Mouse (Mus musculus): ENCODE results near the gene Nrg4.

Gene Nrg4

DNA sequence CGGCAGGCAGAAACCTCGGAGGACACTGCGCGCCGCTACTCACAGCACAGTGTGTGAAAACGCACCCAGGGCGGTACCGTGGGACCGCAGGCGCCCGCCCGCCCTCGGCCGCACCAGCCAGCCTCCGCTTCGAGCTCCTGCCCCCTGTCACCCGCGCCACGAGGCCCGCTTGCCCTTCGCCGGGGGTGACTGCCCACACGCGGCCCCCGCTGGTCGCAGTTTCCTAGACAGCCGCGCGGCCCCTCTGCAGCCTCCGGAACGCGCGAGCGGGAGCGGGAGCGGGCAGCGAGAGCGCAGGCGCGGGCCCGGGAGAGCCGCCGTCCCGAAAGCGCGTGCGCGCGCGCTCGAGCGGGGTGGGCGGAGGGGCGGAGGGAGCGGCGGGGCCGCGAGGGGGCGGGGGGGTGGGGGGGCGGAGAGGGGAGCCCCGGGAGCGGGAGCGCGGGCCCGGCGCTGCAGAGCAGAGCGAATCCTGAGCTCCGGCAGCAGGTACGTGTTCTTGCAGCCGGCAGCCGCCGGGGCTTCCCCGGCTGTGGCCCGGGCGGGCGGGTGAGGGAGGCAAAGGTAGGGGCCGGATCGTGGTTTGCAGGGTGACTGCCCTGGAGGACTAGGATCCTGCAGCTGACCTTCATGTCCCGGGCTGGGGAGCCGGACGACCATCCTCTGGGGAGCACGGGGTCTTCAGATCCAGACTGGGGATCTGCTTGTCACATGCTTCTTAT, at the start of gene Nrg4, which contains the start of gene Tmem266:
Gene Nrg4, minus strand, starts transcription at position 330 of the 719 bp plus-strand sequence.
Gene Tmem266, plus strand, starts transcription at position 399 of the 719 bp plus-strand sequence.
- DNase-seq: peak; percentile 82

DNA sequence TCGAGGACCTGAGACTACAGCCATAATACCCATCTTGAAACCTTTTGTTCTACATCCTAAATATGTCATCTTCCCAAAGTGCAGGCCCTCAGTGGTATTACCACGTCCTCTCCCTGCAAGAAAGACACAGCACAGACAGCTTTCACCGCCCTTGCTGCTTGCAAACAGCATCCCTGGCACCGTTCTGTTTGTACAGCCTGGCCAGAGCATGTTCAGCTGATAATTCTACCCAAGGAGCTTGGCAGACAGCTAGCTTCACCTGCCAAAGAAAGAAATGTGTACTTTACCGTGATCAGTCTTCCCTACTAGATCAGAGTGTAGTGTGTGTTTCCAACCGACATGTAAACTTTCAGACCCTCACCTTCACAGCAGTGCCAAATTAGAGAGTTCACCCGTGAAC, 45.3 kb upstream of the Nrg4 start:
- no peak for DNase-seq

DNA sequence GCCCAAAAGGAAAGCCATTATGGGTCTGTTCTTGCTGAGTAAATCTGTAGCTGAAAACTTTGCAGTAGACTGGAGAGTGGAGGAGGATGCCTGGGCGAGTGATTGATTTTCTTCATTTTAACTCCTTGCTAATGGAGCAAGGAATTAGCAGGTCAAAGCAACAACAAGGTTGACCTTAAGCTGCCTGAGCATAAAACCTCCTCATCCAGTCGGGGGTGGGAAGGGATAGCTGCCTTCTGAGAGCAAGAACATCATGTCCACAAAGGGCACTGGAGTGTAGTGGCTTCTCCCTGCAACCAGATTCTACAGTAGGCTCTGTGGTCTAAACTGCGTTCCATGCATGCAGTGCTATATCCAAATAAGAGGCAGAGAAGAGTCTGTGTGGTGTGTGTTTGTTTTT, 41.4 kb upstream of the Nrg4 start:
- DNase-seq: no peak

DNA sequence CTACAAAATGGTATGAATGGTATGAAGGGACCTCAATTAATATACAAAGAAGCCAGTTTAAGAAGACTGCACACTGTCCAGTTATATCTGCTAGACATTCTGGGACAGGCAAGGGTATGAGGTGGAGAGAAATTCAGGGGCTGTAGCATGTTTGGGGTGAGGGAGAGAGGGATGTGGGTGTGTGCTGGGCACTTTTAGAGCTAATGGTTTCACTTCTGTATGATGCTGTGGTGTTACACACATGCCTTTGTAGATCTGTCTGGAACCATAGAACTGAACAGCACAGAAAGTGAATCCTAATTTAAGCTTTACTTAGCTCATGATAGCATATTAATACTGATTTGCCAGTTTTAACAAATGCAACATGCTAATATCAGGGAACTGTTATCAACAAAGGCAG, 37.1 kb upstream of the Nrg4 start:
- no peak for DNase-seq

DNA sequence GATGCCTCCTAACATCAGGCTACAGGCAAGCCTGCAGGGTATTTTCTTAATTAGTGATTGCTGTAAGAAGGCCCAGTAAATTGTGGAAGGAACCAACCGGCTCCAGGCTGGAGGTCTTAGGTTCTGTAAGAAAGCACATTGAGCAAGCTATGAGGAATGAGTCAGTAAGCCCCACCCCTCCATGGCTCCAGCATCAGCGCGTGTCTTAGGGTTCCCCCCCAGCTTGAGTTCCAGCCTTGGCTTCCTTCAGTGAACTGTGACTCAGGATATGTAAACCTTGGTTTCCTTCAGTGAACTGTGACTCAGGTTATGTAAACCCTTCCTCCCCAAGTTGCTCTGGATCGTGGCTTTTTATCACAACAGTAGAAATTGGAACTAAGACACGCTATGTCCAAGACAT, 35.3 kb upstream of the Nrg4 start:
- DNase-seq: no peak

DNA sequence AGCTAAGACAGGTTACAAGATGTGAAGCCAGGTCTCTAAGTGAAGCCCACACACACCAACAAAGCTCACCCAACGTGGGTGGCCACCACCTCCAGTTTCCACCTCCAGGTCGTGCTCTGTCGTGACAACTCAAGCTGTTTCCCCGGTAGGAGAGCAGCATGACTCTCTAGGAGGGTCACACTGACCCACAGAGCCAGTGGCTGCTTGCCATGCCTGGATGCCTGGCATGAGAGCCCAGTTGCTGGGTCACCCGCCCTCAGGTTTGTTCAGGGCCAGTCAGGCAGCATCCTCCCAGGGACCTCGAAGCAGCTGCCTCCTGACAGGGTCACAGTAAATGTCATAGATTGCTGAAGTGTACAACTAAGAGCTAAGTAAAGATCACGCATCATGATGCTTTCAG, 34.2 kb upstream of the Nrg4 start:
- no peak for DNase-seq

DNA sequence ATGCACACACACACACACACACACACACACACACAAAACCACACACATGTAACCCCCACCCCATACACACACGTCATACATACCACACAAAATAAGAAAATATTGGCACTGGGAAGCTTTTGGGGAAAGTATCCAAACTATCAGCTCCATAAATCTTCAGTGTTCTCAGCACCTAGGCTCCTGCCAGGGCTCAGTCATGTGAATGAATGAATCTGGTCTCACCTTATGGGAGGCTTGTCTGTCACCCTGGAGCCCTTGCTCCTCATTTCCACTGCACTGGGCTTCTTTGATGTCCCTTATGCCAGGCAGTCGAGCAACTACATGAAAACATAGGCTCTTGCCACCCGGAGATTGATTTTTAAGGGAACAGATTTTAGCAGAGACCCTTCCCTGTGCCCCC, 33.7 kb upstream of the Nrg4 start:
- no peak for DNase-seq

DNA sequence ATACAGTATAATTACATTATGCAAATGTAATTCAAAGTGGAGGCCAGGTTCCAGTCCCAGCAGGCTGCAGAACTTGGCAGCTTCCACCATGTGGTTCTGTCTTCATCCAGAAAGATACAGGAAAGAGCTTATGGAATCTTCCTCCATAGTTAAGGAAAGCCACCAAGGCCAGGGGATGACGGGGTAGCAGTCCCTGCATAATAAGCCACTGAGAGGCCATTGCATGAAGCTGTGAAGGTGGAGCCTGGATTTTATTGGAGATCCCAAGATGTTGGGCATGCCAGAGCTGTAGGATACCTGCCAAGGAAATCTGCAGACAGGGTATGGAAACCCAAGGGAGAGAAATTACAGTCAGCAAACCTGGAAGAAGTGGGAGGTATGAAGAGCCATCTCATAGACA, 30.5 kb upstream of the Nrg4 start:
- DNase-seq: no peak

DNA sequence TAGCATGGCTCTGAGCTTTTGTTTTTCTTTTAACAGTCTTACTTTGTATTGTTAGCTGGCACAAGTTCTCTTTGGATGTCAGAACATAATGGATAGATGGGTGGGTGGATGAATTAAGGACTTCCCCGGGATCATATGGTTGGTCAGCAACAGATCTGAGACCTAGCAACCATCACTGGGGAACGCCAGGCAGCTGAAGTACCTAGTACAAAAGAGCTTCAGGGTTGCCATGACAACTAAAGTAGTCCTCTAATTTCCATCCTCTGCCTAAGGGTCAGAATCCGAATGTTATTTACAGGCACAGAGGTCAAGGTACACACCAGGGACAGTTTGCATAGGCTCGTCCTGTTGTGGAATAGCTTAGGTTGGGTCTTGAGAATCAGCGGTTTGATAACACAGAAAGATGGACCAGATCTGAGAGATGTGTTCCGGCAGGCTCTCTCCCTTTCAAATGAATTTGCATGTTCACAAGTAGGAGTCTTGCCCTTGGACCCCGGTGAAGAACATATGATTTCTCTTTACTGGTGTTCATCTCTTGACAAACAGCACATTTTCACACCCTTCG, 28.7 kb upstream of the Nrg4 start:
- DNase-seq: no peak

DNA sequence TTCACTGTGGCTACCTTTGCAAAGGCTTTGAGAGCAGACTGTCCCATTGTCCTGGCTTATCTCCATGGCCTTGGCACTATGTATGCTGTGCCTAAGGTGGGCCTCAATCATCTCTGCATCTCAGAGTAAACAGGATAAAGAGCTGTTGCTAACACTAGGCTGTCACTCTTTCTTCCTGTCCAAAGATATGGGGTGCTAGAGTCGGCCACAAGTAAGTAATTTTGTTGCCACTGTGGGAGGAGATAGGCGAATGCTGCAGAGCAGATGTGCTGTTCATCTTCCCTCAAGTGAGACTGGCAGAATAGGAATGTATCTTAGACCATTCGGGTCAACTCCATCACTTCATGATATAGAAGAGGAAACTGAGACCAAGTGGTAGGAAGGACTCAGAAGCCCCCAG, 28.0 kb upstream of the Nrg4 start:
- DNase-seq: no peak

DNA sequence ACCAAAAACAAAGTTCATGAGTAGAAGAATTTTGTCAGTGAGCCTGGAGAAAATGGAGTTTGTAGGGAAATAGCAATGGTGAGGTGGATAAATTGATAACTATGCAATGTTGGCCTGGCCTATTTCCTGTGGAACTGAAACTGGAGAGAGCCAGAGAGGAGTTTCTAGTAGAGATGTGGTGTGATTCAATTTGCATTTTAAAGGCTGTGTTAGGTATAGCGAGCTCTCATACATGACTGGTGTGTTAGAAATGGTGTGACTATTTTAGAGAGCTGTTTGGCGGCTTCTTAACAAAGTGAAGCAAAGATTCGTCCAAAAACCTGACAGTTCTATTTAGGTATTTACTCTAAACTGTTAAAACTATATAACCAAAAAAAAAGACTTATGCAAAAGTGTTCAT, 22.0 kb upstream of the Nrg4 start:
- DNase-seq: no peak

DNA sequence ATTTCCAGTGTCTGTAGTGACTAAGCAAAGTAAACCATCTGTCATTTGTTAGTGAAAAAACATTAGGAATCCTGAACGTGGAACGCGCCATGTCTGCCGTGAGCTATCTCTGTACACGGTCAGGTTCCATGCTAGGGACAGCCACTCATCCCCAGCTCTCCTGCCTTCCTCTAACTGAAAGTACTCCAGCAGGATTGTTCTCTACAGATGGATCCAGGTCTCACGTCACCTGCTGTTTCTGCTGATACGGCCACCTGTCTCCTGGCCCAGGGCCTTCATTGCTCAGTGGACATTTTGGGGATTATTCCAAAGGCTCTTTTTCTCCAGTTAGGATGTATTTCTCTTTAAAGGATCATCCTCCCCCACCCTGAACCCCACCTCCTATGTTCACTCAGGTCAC, 18.7 kb upstream of the Nrg4 start:
- DNase-seq: no peak

DNA sequence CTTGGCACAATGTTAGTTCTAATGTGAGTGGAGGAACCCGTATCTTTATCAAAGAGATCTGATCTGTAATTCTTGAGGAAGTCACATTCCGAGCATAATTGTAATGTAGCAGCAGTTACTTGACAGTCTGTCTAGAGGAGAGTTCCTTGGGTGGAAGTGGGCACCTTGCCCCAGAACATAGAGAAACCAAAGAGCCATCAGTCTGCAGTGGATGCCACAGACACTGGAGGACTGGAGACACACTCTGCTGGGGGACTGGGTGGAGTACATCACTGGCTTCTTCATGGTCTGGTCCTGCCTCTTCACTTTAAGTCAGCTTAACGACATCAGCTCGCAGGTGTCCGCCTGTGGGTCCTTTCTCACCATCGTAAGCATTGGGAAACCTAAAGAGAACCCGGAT, 17.5 kb upstream of the Nrg4 start:
- DNase-seq: no peak

DNA sequence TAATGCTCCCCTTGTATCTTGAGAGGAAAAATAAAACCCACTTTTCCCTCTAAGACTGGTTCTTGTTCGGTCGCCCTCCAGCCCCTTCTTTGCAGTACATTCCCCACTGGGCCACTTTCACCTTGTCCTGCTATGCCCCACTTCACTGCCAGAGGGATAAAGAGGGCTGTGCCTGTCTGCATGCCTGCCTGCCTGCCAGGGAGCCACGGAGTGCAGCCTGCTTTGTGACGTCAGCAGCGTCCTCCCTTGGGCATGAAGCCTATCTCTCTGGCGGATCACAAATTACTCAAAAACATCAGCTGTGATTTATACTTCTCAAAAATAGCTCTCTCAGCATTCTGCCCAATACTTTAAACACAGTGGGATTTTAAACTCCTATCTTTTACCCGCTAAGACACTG, 6.3 kb upstream of the Nrg4 start:
- DNase-seq: no peak

DNA sequence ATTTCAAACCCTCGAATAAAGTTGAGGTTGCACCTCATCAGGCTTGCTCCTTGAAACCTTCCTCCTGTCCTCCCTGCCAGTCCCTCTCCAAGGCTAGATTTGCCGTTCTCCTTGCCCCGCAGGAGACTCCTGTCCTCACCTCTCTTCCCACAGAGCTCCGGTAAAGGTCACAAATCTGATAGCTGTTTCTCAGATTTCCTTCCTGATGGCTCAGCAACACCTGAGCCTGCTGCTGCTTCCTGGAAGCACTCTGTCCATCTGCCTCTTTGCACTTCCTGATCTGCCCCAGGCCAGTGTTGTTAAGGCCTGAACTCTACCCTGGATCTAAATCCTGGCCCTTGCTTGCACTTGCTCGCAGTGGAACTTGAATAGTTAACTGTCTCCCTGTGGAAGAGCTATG, 5.8 kb upstream of the Nrg4 start:
- no peak for DNase-seq

DNA sequence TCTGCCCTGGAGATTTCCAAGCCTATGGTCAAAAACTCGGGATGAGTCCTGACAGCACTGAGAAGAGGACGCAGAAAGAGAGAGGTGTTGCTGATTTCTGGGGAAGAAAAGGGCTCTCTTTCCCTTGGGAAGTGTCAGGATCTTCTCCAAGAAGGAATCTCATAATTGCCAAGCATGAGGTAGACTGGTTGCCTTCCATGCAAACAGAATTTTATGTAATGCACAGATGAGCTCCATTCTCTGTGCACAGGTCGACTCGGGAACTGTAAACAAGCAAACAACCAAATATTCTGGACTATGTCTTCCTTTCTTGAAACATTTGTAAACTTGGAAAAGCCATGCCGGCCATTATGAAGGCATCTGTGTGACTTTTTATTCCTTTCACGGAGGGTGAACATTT, 2.8 kb upstream of the Nrg4 start:
- DNase-seq: no peak

DNA sequence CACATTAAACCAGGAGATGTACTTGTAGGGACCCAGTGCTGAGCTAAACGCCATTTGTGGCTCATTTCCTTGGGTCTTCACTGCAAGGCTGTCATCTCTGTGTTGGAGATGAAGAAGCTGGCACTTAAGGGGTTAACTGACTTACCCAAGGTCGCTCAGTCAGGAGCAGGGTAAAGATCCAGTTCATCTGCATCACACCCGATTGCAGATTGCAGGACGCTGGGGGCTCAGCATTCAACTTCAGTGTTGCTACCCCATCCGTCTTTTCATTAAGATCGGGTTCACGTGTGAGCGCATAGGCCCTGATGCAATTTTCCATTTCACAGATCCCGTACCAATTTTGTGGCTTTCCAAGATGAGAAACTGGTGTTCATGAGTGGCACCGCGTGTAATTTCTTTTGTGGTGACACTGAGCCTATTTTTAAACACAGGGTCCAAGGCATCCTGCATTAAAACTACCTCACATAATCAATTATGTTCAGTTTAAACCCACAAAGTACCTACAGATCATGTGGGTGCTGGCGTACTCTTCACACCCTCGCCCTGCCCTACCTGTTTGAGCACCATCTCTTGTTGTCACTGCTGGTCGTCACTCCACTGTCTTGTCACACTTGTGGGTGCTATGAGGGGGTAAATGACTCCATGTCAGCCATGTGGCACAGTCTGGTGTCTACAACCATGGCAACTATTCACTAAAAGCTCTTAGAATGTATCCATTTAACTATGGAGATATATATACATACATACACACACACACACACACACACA, 1.7 kb upstream of the Nrg4 start:
- no peak for DNase-seq

DNA sequence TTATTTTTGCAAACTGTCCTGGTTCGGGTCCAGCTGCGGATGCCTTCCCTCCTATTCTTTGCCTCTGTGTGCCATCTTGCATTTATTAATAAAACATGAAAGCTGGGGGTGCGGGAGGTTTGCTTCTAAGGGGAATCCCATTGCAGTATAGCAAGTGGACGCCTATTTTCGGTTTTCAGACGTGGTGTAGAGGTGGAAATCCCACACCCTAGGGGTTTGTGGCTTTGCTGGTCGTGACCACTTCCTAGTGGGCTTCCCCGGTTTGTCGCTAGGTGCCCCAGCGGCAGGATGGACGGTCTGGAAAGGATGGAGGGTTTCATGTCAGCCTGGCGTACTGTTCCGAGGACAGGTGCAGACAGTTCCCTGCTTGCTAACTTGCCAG, 581 bp upstream of the Nrg4 start:
- peak; percentile 27 for DNase-seq

DNA sequence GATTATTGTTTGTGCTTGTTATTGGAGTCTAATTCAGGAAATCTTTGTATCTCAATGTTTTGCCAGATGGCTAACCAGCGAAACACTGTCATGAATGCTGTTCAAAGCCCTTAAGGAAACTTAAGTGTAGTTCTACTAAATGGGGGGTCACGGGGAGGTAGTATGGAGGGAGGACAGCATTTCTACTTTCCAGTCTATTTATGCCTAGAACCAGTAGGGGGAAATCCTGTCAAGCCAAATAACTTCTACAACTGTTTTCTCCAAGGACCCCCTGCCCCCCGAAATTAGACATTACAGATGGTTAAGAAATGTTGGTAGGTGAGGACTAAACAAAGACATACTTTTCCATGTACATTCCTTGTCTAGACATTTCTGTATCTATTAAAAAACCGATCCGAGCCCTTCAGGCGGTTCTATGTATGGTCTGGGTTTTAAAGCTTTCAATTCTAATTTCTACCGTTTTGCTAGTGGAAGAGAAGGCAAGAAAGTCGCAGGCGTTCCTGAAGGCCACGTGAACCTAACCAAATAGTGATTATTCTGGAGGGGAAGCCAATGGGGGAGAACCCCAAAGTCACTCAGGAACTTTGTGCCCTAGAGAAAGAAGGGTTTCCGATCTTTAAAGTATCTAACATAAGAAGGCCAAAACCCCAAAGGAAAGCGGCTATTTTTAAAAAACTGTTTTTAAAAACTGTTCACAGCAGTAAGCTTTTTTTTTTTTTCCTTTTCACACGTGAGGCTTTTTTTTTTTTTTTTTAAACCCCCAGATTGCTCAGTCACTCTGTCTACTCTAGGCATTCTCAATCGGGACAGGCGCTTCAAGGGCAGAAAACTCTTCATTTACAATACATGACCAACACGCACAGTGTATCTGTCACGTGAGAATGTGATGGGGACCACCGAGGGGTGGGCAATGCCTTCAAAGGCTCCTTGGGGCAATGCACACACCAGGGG, 805 bp downstream of the Nrg4 start:
- DNase-seq: no peak

DNA sequence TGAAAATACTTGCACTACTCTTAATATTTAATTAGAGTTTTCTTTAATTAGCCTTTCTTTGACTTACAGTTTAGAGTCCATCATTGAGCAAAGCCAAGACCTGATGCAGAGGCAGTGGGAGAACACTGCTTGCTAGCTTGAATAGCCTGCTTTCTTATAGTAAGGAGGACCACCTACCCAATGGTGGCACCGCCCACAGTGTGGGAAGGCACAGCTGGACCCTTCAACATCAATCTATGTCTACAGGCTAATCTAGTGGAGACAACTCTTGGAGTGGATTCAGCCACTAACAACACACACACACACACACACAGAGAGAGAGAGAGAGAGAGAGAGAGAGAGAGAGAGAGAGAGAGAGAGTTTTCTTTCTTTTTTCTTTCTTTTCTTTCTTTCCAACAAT, 1.6 kb downstream of the Nrg4 start:
- DNase-seq: no peak

DNA sequence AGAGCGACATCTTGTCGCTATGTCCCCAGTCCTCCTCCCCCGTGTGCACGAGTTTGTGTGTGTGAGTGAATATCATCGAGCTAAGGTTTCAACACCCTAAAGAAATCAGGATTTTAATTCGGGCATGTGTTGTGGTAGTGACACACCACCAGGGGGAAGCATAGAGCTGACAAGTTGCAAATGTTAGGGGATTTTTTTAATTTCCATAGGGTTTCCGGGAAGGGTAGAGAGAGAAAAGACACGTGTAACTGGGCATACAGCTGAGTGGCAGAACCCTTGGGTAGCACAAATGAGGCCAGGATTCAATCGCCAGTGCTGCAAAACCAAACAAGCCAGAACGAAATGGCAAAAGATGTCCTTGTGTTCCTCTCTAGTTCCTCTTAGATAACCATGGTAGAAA, 2.1 kb downstream of the Nrg4 start:
- DNase-seq: no peak

DNA sequence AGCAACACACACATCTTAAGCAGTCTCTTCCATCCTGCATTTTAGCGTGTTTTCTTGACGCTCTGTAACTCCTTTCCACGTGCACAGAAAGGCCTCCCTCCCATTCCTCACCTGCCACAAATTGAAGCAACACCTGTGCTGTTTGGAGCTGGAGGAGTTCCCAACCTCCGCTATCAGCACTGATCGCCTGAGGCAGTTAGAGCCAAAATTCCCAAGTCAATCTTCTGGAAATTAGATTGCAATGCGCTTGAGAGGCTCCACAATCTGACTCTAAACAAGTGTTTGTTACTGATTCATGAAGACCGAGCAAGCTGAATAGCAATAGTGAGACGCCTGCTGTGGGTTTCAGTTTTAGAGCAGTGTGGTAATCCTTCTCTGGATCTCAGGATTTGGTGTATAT, 2.6 kb downstream of the Nrg4 start:
- no peak for DNase-seq

DNA sequence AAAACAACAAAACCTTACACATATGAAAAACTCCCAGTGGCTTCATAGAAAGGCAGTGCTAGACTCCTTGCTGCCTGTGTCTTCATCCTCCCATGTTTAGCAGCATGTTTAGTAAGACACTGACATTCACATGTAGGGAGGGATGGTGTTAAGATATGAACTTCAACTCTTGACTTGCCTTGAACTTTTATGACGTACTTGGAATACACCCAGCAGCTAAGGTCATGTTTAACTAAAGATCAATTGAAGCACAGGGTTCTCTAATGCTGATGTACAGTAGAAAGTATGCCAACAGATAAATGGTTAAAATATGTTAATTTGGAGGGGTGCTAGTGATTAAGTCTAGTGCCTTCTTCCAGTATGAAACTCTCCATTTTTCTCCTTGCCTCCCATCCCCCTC, 4.0 kb downstream of the Nrg4 start:
- no peak for DNase-seq
